Mouse (Mus musculus): ENCODE results near the gene Cyp27a1.

DNA sequence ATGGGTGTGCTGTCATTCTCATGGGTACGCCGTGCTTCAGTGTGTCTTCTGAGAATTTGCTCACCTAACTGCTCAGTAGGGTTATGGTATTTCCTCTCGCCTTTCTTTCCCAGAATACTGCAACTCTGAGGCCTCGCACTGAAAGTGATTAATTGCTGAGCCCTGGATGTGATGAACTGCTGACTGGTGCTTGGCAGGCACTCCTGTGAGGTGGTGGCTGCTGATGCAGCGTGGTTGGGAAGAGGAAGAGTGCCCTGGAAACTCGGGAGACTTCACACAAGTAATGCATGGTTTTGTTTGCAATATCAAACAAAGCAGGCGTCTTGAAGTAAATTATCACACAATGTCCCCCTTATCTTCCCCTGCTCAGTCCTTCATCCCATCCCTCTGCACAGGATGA lies 40.6 kb upstream of the Cyp27a1 start:
- TF ChIP-seq POLR2A (IDR thresholded peaks at IDR 0.05; ENCODE audit: low read depth, low read length) (no peak), CTCF (IDR thresholded peaks at IDR 0.05; ENCODE audit: borderline replicate concordance, insufficient read depth, low read length) (no peak)

Data from embryonic fibroblast, embryonic 13.5 days (primary cell).